Comparison of ENCODE assay signal across 8 mouse cellular contexts in the genomic region with DNA sequence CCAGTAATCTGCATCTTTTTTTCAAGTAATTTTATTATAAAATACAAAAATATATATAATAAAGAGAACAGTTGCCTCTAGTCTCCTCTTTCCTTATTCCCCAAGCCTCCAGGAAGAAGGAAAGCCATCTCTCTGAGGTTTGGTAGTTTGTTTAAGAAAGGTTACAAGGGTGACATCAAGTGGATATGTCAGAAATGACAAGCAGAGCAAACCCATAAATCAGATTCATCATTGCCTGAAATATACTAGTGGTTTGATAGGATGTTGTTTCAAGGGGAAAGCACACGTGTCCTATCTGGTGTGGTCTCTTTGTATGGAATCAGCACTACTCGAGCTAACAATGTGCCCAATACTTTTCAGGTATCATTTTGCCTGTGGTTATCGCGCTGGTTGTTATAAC.
DNase-seq lines count a peak whose midpoint lies in the region; ATAC-seq and TF ChIP-seq lines count a peak whose summit lies in the region.
"Had no signal": no experiment of that assay in that cellular context is flagged by ENCODE, and none has a peak within 500 bp of the region (broad histone marks: within the 10 kb centered on the region; RNA-seq: fewer than 3 reads in every experiment).

No protein-coding gene starts in this region.

- TF ChIP-seq CTCF in left cerebral cortex, adult 2 months (IDR thresholded peaks at IDR 0.05) = peak; percentile 74

- H3K27me3 ChIP-seq in midbrain, embryonic 16.5 days (ENCODE audit: control insufficient read depth, insufficient read depth, low read depth, low read length) = no peaks in the 10 kb centered on the region
- H3K27me3 ChIP-seq: megakaryocyte, embryonic 14.5 days had no signal

- DNase-seq in left cerebral cortex, adult 2 months (ENCODE audit: extremely low spot score in 1 of 2, low spot score in 2 of 2) = no peak
- no peak for DNase-seq in left cerebral cortex, postnatal 10 days (ENCODE audit: extremely low spot score in 1 of 2, low spot score in 2 of 2)
- DNase-seq in NIH3T3 (ENCODE audit: low read depth) = peak; percentile 62
- peak; percentile 45 for DNase-seq in cerebellum, adult 8-10 months

- no peak overlapping the region for H3K4me2 ChIP-seq in midbrain, embryonic 16.5 days (ENCODE audit: low read length)

- peak; percentile 58; the same call in 1 of the 2 replicates for ATAC-seq in midbrain, embryonic 16.5 days
- ATAC-seq in megakaryocyte-erythroid progenitor cell, adult 5-6 weeks (replicated peaks; ENCODE audit: low FRiP score, low TSS enrichment, poor library complexity, severe bottlenecking) = no peak
- ATAC-seq in granulocyte monocyte progenitor cell, adult 5-6 weeks (replicated peaks; ENCODE audit: poor library complexity, severe bottlenecking) = no peak; the same call in 1 of the 2 replicates

- H3K4me1 ChIP-seq in midbrain, embryonic 16.5 days (ENCODE audit: control insufficient read depth, insufficient read depth, low read length) = no peaks in the 10 kb centered on the region
- H3K4me1 ChIP-seq: megakaryocyte, embryonic 14.5 days had no signal

- H3K4me3 ChIP-seq in left cerebral cortex, adult 2 months = no peak overlapping the region
- no peak overlapping the region for H3K4me3 ChIP-seq in midbrain, embryonic 16.5 days (ENCODE audit: low read depth, low read length)
- H3K4me3 ChIP-seq: megakaryocyte, embryonic 14.5 days had no signal

- intact Hi-C loops in left cerebral cortex, adult 2 months (cut with DNase I) = loop anchor here (2.0 to 10.0 kb wide), 11 partner anchors 189 to 1532 kb away; partner anchors contain the start of gene Ppp3ca
- intact Hi-C loops in left cerebral cortex, postnatal 10 days (cut with DNase I) = loop anchor here (10.0 kb wide), 2 partner anchors 744 to 1534 kb away; partner anchors contain the start of gene Ppp3ca

- no peak overlapping the region for H3K27ac ChIP-seq in left cerebral cortex, adult 2 months
- H3K27ac ChIP-seq in midbrain, embryonic 16.5 days (ENCODE audit: low read length) = no peak overlapping the region

- WGBS in midbrain, embryonic 16.5 days = 66% methylated on average over 4 of the region's 4 CpGs

- H3K9me3 ChIP-seq in midbrain, embryonic 16.5 days (replicated peaks; ENCODE audit: control insufficient read depth, low read length, poor library complexity, severe bottlenecking) = no peaks in the 10 kb centered on the region
- H3K9me3 ChIP-seq: megakaryocyte, embryonic 14.5 days had no signal

- H3K9ac ChIP-seq in midbrain, embryonic 16.5 days (ENCODE audit: low read depth, low read length) = no peak overlapping the region

- no peaks in the 10 kb centered on the region for H3K36me3 ChIP-seq in midbrain, embryonic 16.5 days (ENCODE audit: control insufficient read depth, insufficient read depth, low read length)

Comparison
In these comparisons a context has a peak if more than half of its experiments do, and no peak if none do; other contexts are left out.
1. DNase-seq: peak in NIH3T3 (single experiment) and cerebellum, adult 8-10 months (single experiment); none in left cerebral cortex, adult 2 months (0 of 2) and left cerebral cortex, postnatal 10 days (0 of 2).